Mouse (Mus musculus) right cerebral cortex, postnatal 10 days (tissue): Measurements from ENCODE around the gene Slc47a2.

Experiments used
- DNase-seq, 2 experiments: peaks; one replicate each; pipeline ENCODE4 v3.0.0; 2021; ENCODE audit warnings: low spot score in 2 of 2

The Slc47a2 gene

GRCm38 (mm10) chr11:61342505-61343420 lies at the start of gene Slc47a2:
TSS of gene Slc47a2 (minus strand) at chr11:61342860.
- DNase-seq: peak in 1 of 2 experiments; percentile 27

GRCm38 (mm10) chr11:61388936-61389335 lies 46.3 kb upstream of the Slc47a2 start:
- DNase-seq: no peak

- DNase-seq: no peak
These were observed 45.4 kb upstream of the Slc47a2 start for GRCm38 (mm10) chr11:61388012-61388411.

GRCm38 (mm10) chr11:61387233-61387632 lies 44.6 kb upstream of the Slc47a2 start:
- DNase-seq: no peak

- DNase-seq: no peak
These were observed 43.1 kb upstream of the Slc47a2 start for GRCm38 (mm10) chr11:61385725-61386124.

- DNase-seq: no peak
These were observed 38.6 kb upstream of the Slc47a2 start for GRCm38 (mm10) chr11:61381272-61381671.

- DNase-seq: no peak
These were observed 36.0 kb upstream of the Slc47a2 start for GRCm38 (mm10) chr11:61378651-61379050.

GRCm38 (mm10) chr11:61377881-61378613 lies 35.4 kb upstream of the Slc47a2 start, which contains the start of gene Slc47a1:
TSS of gene Slc47a1 (minus strand) at chr11:61378345.
- no peak for DNase-seq

GRCm38 (mm10) chr11:61368668-61369067 lies 26.0 kb upstream of the Slc47a2 start:
- DNase-seq: no peak

- no peak for DNase-seq
These were observed 24.0 kb upstream of the Slc47a2 start for GRCm38 (mm10) chr11:61366517-61367273.

- no peak for DNase-seq
These were observed 23.3 kb upstream of the Slc47a2 start for GRCm38 (mm10) chr11:61365938-61366337.

- no peak for DNase-seq
These were observed 21.4 kb upstream of the Slc47a2 start for GRCm38 (mm10) chr11:61364096-61364495.

- DNase-seq: no peak
These were observed 19.0 kb upstream of the Slc47a2 start for GRCm38 (mm10) chr11:61361515-61362190.

- DNase-seq: no peak
These were observed 13.9 kb upstream of the Slc47a2 start for GRCm38 (mm10) chr11:61356600-61356999.

- DNase-seq: no peak
These were observed 13.5 kb upstream of the Slc47a2 start for GRCm38 (mm10) chr11:61356111-61356510.

GRCm38 (mm10) chr11:61355351-61355750 lies 12.7 kb upstream of the Slc47a2 start:
- DNase-seq: no peak

- no peak for DNase-seq
These were observed 11.7 kb upstream of the Slc47a2 start for GRCm38 (mm10) chr11:61354346-61354745.

- DNase-seq: no peak
These were observed 10.4 kb upstream of the Slc47a2 start for GRCm38 (mm10) chr11:61353038-61353437.

- DNase-seq: no peak
These were observed 9.5 kb upstream of the Slc47a2 start for GRCm38 (mm10) chr11:61352138-61352651.

- peak; percentile 44 to 61 for DNase-seq
These were observed 6.7 kb upstream of the Slc47a2 start for GRCm38 (mm10) chr11:61349337-61349736.

- no peak for DNase-seq
These were observed 3.5 kb upstream of the Slc47a2 start for GRCm38 (mm10) chr11:61346133-61346532.
